Mouse (Mus musculus) hematopoietic stem cell, adult 5-6 weeks (primary cell): ENCODE data around the gene Dennd1b. TPM values are rescaled to one million over a fixed set of nuclear protein-coding genes. Genes with fewer than 3 reads are reported as not detected.
A peak's percentile ranks its signal among the peaks of the same experiment; 100 is the strongest.

Source experiments
- ATAC-seq, 2 experiments: fragments of 125-278 bp in 1 of 2; replicated peaks in 1 of 2; 2 replicates each; pipeline ENCODE4 v1.8.0; 2016 to 2017; ENCODE audit warnings: inconsistent platforms in 2 of 2, mild to moderate bottlenecking in 2 of 2, moderate number of reproducible peaks in 2 of 2, low read depth in 1 of 2, moderate TSS enrichment in 1 of 2; ENCODE audit not compliant: low FRiP score in 2 of 2, poor library complexity in 2 of 2, severe bottlenecking in 2 of 2, insufficient read depth in 1 of 2, low TSS enrichment in 1 of 2
- total RNA-seq: library from RNA; stranded (forward); fragments of 172-1452, 232-1000 nt; gene quantifications from 2 replicates; pipeline ENCODE4 v1.2.3, GENCODE M21; 2017

Dennd1b gene
- total RNA-seq, 1 experiment from 2014 or later, result 50.7 TPM

- no peak for ATAC-seq
Observed at GRCm38 (mm10) chr1:138956511-138956910, 6.7 kb upstream of the Dennd1b start.

GRCm38 (mm10) chr1:138957111-138957510 is 6.1 kb upstream of the Dennd1b start:
- no peak for ATAC-seq

- ATAC-seq, result no peak
Observed at GRCm38 (mm10) chr1:138958863-138959262, 4.4 kb upstream of the Dennd1b start.

GRCm38 (mm10) chr1:138959903-138960483 is 3.2 kb upstream of the Dennd1b start:
- no peak for ATAC-seq

- peak; percentile 6 to 23; a peak in 2 of 4 replicates for ATAC-seq
Observed at GRCm38 (mm10) chr1:138962266-138963101, 751 bp upstream of the Dennd1b start.

GRCm38 (mm10) chr1:138963868-138964458 is 728 bp downstream of the Dennd1b start:
- ATAC-seq, result peak; percentile 1 to 15; a peak in 1 of 4 replicates

- no peak for ATAC-seq
Observed at GRCm38 (mm10) chr1:138965069-138965468, 1.8 kb downstream of the Dennd1b start.

GRCm38 (mm10) chr1:138965511-138965910 is 2.3 kb downstream of the Dennd1b start:
- no peak for ATAC-seq

- ATAC-seq, result peak; percentile 78 to 81
Observed at GRCm38 (mm10) chr1:138967450-138967849, 4.2 kb downstream of the Dennd1b start.

- no peak for ATAC-seq
Observed at GRCm38 (mm10) chr1:138970053-138970452, 6.8 kb downstream of the Dennd1b start.

- ATAC-seq, result peak; percentile 59 to 66
Observed at GRCm38 (mm10) chr1:138973541-138974224, 10.4 kb downstream of the Dennd1b start.

- ATAC-seq, result no peak
Observed at GRCm38 (mm10) chr1:138974836-138975235, 11.6 kb downstream of the Dennd1b start.

- ATAC-seq, result peak; percentile 57 to 65; a peak in 3 of 4 replicates
Observed at GRCm38 (mm10) chr1:138975945-138976344, 12.7 kb downstream of the Dennd1b start.

GRCm38 (mm10) chr1:138982203-138982602 is 19.0 kb downstream of the Dennd1b start:
- peak; percentile 49 to 58; a peak in 2 of 4 replicates for ATAC-seq

GRCm38 (mm10) chr1:138982611-138983010 is 19.4 kb downstream of the Dennd1b start:
- ATAC-seq, result no peak

GRCm38 (mm10) chr1:138983064-138983463 is 19.8 kb downstream of the Dennd1b start:
- no peak for ATAC-seq

- no peak for ATAC-seq
Observed at GRCm38 (mm10) chr1:138983465-138983864, 20.2 kb downstream of the Dennd1b start.

GRCm38 (mm10) chr1:138984161-138984560 is 20.9 kb downstream of the Dennd1b start:
- ATAC-seq, result no peak
